Mouse (Mus musculus): ENCODE data around the gene Ccdc122.
"Not testable (repeated sequence)": the region's sequence is repeated elsewhere in the genome, so short reads cannot be mapped to it uniquely, and the experiment has no call there.

Ccdc122 gene

DNA sequence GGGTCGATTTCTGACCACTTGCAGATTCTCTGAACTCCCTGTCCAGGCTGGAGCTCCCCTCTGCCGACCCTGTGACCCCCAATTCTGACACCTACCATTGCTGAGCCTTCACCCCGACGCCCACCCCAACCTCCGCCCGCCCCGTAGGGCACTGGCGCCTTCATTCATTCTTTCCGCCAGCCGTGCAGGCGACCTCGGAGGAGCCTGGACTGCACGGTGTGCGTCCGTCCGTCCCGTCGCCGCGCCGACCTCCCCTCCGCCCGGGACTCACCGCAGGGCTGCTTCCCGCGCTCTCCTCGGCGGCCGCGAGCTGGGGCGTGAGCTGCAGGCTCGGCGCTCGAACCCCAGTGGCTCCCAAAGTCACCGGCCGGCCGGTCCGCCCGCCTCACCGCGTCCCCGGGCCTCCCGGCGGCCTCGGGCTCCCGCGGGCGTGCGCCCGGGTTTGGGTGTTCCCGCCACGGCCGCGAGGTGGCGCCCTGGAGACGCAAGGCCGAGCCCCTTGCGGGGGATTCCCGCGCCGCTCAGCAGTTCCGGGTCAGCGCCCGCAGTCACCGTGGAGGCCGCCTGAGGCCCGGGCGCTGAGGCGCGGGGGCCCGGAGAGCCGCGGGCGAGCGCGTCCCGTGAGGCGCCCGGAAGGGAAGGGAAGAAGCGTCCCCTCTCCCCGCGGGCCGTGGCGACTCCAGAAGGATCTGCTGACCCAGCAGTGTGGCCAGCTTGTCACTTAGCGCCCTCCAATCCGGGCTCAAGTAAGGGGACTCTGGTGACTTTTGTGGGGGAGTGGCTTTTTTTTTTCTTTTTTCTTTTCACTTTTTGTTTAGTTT is at the start of gene Ccdc122, which contains the start of gene Lacc1:
Gene Ccdc122, plus strand, starts transcription at position 547 of the 821 bp plus-strand sequence.
Gene Lacc1, minus strand, starts transcription at position 679 of the 821 bp plus-strand sequence.
- DNase-seq = peak; percentile 82

DNA sequence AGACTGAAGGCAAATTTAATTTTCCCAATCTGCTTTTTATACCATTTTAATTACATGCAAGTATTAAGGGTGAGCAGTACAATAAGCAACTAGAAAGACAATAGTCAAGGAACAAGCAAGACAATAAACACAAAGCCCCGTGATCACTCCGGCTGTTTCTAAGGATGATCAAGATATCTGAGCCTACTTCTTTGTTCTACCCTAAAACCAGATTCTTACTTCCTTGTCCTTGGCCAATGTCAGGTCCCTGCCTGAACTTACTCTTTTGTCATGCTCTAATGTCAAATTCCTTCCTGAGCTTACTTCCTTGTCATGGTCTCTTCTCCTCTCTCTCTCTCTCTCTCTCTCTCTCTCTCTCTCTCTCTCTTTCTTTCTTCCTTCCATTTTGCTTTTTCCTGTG is 46.2 kb upstream of the Ccdc122 start:
- not testable (repeated sequence) for DNase-seq

DNA sequence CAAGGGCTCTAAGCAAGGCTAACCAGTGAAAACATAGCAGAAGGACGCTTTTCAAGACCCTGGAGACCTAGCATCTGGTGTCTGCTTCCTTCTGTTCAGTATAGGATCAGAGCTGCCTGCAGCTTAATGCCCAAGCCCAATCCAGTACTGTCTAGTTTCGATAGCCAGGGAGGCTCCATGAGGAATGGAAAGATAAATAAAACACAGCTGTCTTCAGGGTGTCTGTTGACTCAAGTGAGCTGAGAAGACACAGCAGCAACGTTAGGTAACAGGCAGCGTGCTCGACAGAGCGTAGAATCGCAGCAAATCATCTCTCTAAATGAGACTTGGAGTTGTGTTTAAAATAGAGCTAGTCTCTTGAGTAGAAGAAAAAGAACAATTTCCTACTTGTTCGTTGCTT is 31.8 kb upstream of the Ccdc122 start:
- no peak for DNase-seq

DNA sequence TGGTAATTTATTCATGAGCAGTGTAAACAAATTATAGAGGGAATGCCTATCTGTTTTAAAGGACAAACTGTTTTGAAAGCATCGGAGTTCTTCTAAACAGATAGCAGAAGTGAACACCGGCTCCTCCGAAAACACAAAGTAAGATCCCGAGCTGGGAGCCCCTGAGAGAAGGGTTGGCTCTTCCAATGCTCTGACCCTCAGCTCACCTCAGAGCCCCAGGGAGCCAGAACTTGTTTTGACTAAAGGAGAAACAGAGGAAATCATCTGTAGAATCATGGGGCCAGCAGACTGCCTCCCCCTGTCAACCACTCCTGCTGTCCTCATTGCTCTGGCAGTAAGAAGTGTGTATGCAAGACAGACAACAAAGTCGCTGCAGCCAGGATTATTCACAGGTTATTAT is 31.0 kb upstream of the Ccdc122 start:
- DNase-seq = no peak

DNA sequence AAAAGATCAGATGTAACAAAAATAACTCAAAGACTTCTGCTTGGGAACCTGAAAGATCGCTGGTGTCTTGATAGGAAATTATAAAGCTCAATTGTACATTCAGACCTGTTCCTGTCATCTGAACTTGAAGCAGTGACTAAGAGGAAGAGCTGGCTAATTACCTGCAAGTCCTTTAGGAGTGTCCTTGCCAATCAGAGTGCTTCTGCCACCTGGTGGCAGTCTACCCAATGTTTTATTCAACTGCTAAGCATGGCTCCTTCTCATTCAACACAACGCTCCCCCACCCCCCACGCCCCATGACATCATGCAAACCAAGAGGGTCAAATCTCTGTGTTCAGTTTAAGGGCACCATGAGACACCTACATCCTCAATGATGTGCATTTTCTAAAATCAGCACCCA is 28.3 kb upstream of the Ccdc122 start:
- DNase-seq = peak; percentile 50 to 54

DNA sequence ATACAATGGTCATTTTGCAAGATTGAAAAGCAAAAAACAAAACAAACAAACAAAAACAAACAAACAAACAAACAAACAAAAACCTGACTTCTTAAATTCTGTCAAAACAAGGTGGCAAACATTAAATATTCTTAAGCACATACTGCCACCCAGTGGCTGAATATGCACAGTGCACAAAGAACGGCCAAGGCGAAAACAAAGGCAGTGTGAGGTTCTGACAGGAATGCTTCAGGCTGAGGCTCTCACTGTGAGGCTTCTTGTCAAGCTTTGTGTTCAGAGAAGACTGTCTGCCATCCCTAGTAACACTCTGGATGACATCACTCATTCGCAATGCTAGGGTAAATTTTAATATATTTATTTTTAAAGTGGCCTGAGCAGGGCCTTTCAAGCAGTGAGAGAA is 24.8 kb upstream of the Ccdc122 start:
- peak; percentile 37 to 49 for DNase-seq

DNA sequence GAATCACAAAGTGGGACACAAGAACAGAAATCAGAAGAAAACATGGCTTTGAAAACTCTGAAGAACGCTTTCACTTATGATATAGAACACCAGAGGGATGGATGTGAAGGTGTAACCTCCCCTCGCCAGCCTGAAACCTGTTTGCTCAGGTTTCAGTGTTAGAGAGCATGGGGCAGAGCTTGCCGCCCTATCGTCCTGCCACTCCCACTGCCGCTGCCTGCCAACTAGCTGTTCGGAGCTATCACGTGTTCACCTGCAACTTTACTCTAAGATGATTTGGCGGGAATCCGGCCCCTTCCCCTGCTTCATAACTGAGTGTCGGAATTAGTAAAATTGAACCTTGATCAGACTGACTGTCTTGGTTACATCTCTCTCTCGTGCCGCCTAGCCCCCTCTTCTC is 19.8 kb upstream of the Ccdc122 start:
- not testable (repeated sequence) for DNase-seq

DNA sequence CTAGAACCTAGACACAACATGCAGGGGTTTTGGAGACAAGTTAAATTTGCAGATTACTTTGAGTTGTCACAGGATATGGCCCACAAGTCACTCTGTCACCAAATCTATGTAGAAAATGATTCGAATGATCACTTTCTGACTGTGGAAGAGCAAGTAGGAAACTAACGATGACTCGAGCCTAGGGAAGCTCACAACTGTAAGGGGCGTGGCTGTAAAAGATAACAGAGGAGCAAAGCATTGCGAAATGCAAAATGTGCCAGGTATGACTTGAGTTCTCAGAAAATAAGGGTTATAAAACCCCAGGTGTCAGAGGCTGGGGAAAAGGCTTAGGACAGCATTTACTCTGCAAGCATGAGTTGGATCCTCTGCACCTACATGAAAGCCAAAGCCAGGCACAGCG is 19.4 kb upstream of the Ccdc122 start:
- no peak for DNase-seq

DNA sequence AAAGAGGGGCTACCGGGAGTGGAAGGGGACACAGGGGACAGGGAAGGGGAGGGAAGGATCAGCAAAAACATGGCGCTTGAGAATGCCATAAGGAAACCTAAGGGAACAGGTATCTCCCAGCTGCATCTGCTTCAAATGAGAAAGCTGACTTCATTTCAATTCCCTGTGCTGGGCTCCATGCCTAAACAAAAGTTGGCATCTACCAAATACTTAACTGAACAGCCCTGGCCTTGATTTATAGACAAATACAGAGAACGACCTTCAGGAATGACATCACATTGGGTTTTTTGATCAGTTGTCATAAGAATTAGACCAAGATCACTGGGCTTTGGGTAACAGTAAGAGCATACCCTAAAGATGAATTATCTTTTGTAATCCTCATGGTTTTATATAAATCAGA is 12.1 kb upstream of the Ccdc122 start:
- no peak for DNase-seq

DNA sequence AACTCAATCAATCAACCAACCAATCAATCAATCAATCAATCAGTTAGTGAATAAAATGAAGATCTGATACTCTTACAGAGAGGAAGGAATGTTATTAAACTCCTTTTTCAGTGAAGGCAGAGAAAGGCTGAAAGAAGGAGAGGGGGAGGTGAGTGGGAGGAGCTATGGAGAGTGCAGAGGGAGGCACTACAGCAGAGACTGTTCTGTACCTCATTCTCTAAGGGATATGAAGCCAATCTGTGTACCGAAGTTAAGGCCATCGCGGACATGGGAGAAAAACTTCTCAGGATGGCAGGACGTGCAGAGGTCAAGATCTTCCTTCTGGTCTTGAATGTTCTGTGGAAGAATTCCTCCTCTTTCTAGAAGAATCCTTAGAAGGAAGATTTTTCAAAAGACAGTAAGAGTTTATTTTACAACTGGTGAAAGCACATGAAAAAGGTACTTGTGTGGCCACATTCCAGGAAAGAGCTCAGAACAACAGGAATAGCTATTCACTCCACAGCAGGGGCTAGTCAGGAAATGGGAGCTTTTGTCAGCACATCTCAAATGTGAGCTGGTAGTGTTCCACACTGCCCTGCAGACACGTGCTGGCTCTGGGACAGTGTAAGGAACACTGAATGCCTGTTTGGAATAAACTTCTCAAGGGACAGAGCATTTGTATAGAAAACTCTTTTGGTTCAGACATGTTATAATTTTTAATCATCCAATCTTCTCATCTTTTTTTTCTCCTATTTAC is 7.1 kb upstream of the Ccdc122 start:
- no peak for DNase-seq

DNA sequence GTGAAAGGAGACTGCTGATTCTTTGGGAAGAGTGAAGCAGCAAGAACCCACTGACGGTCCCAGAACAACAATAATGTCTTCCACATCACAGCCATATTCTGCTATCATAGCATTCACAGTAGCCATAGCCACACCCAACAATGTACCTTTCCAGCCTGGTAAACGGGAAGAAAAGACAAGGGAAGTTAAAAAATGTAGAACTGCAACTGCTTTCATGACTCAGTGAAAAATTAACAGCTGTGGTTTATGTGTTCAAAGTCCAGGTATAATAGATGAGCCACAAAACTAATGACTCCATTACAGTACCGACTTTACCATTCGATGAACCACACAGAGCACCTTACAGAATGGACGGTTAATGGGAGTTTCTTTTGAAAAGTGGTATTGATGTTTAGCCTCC is 5.8 kb upstream of the Ccdc122 start:
- DNase-seq = no peak

DNA sequence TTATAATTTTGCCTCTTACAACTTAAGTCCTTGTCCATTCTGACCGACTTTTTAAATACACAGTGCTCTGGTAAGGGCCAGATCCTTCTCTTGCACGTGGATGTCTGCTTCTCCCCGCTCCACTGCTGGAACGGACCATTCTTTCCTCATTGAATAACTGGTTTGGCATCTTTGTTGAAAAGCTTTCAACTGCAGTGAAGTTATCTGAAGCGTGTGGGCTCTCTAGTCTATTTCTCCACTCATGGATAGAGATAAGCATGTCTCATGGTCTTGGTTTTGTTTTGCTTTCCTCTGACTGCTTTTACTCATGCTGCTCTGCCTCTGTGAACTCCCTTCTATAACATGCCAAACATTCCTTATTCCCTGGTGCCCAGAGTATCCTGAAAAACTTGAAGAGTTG is 4.1 kb upstream of the Ccdc122 start:
- DNase-seq = no peak

DNA sequence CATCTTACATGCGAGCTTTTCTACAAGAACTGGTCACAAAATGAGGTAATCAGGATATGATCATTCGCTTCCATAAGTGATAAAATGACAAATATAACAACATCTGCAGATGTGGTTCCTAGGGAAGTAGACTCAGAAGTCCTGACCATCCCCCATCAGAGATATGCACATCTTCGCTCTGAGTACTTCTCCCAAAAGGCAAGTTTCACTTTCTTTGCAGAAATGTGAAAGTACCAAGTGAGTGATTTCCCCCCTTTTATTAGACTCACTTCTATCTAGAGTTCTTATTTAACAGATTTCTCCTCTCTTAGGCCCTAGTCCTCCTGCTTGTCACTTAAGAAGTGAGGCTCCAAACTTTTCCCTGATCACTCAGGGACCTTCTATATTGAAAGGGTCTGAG is 3.2 kb upstream of the Ccdc122 start:
- no peak for DNase-seq

DNA sequence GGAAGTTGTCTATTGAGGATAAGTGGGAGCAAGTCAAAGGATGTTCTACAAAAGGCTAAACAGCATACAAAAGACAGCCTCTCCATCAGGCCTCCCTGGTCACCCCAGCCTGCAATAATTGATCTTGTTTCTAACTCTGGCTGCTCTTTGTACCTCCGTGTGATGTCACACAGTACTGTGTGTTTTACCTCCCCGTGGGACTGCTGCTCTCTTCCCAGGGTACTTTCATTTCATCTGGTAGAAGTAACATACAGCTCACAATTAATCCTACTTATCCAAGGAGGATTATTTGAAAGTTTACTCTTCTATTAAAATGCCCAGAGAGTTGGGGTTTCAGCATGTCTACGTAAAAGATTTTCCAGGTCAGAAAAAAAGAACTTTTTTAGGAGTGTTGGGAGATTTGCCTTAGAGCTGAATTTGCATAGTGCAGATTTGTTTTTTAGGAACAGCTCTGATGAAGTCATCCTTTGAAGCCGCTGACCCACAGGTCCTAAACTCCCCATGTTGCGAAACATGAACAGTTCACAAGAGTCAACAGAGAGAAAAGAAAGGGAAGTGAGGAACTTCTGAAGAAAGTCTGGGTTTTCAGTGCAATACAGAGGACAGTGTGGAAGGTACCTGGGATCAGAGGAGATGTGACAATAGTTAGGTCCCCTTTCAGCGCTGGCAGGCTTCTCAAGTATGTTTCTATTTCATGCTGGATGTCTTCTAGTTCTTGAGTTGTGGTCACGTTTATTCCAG is 2.2 kb upstream of the Ccdc122 start:
- no peak for DNase-seq

DNA sequence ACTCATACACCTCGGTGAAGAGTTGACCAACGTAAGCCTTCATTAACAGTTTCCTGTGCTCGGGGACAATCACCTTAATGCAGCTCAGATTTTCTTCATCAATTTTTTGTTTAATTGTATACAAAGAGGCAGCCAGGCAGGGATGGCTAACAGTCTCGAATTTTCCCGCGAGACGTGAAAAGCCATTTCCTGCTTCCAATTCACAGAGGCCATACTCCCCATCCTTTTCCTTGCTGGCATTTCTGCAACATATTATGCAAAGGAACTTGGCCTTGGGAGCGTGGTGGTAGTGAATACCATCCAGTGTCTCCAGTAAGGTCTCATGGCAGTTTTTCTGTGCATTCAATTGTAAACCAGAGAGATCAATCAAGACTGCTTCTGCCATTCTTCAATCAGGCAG is 1.6 kb upstream of the Ccdc122 start:
- no peak for DNase-seq

DNA sequence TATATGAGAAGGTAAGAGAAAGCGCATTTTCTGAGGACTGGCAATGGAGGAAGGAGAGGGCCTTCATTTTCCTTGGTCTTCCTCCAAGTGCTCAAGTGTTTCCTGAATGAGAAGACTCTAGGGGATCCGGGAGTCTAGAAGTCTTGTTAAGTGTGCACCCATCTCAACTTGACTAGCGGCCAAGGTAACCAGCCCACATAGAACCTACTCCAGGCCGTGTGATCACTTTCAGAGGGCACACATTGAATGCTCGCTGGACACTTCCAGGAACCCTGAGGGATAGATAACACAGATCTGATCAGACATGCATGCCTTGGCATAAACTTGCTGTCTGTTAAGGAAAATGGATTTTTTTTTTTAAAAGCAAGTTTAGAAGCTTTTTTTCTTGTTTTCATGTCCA is 758 bp downstream of the Ccdc122 start:
- DNase-seq = no peak

DNA sequence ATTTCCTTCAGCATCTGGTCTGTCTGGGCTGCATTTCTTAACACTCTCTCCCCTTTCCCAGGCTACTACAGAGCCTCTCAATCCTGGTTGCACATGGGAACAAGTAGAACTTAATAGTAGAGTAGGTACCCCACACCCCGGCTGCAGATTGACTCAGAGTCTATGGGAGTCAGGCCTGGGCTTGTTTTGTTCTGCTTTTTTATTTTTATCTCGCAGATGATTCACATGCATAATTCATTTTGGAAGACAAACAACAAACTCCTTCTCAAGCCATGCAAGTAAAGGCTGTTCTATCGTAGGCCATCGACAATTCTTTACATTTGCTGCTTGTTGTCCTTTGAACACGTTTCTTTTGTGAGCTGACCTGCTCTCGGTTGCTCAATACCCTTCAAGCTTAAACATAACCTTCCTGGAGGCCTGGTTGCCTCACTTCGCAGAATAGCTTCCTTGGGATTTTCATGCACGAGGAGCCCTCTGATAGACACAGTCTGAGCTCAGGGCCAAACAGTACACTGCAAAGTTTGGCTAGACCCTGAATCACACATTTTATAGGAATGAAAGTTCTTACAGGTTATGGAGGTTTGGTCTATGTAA is 1.4 kb downstream of the Ccdc122 start:
- no peak for DNase-seq

DNA sequence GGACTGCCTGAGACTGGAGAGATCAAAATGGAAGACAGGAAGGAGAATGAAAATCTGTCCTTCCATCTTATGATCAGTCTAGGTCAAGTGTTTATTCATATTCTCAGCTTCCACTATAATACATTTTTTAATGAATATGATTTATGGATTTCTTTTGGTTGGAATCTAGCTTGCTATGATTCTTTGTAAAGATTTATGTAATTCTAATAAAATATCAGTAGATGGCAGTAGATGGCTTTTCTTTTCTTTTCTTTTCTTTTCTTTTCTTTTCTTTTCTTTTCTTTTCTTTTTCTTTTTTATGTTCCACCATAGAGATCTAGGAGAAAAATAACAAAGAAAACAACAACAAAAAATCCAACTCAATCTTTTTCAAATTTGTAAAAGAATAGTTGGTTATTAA is 16.7 kb downstream of the Ccdc122 start:
- DNase-seq = no peak

DNA sequence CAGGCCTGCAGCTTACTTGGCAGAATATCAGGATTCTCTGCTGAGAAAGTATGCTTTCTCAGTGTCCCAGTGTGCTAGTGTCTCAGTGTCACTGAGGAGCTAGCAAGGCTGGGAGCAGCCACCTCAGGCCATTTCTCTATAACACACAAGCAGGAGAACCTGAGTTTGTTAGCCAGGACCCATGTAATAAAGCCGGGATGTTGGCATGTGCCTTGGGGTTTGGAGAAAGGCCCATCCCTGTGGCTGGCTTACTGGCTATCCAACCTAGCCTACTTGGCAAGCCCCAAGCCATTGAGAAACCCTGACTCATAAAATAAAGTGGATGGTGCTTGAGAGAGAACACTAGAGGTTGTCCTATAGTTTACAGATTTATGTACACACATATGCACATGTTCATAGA is 32.8 kb downstream of the Ccdc122 start:
- DNase-seq = no peak

DNA sequence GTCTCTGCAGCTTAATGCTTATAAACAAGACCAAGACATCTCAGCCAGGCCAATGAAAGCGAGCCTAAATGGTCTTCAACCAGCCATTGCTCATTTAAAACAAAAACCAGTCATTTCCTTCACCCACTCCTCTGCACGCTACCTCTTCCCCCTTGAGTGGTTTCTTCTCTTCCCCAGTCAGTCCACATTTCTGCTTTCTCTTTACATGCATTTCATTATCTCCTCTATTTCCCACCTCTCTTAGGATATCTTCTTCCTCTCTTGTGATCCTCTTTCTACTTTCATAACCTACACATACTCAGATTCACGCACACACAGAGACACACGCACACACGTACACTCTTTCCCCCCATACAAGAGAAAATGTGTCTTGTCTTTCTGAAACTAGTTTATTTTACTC is 44.7 kb downstream of the Ccdc122 start:
- no peak for DNase-seq

DNA sequence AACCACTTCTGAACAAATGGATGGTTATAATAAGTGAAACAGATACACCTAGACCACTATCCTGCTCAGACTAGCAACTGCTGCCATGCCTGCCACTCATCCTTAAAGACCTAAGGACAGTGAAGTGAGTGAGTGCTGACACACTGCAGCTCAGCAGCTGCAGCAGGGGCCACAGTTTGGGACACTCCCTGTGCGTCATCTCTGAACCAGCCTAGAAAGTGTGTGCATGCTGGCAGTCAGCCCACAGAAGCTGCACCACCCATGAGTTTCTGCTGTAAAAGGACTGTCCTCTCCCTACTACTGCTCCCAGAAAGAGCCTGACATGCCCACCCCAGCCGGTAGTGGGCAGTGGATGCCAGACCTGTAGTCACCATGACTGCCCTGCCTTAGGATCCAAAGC is 63.7 kb downstream of the Ccdc122 start:
- DNase-seq = no peak

DNA sequence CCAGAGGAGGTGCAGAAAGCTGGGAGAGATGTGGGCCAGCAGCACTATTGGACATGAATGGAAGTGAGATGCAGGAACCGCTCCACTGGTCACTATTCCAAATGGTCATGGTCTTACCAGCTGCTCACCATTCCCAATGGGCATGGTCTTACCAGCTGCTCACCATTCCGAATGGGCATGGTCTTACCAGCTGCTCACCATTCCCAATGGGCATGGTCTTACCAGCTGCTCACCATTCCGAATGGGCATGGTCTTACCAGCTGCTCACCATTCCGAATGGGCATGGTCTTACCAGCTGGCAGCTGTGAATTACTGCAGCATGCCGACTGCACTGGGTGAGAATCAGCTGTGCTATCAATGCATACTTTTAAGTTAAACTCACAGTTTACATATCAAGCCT is 74.0 kb downstream of the Ccdc122 start:
- DNase-seq = not testable (repeated sequence)

DNA sequence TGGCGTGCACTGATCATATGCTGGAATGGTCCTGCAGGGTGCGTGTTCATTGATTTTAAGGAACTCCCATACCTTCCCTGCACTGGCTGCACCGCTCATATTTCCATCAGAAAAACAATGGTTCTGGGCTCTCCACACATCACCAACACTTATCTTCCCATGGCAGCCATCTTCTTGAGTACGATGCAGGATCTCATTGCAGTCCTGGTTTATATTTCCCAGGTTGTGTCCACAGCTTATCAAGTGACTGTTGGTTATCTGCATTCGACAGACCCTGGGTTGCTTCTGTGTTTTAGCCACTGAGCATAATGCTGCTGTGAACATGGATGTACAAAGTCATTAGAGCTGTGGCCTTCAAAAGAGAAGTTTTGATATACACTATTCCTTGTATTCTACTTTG is 94.0 kb downstream of the Ccdc122 start:
- no peak for DNase-seq
